Mouse (Mus musculus) 3T3-L1 (cell line): ENCODE data around the gene Gtf2i.

Source experiments
- DNase-seq: peaks from one replicate; pipeline ENCODE4 v3.0.0-alpha.2; 2015; ENCODE audit warnings: low read depth, low spot score

Gene Gtf2i

GRCm38 (mm10) chr5:134323311-134323710 is 8.8 kb upstream of the Gtf2i start:
- no peak for DNase-seq

GRCm38 (mm10) chr5:134322355-134322754 is 7.8 kb upstream of the Gtf2i start:
- DNase-seq = no peak

GRCm38 (mm10) chr5:134321699-134322098 is 7.1 kb upstream of the Gtf2i start:
- DNase-seq = no peak

- DNase-seq = peak; percentile 29
These were observed 4.3 kb upstream of the Gtf2i start for GRCm38 (mm10) chr5:134318903-134319302.

GRCm38 (mm10) chr5:134316721-134317120 is 2.2 kb upstream of the Gtf2i start:
- DNase-seq = no peak

GRCm38 (mm10) chr5:134315623-134316350 is 1.2 kb upstream of the Gtf2i start:
- peak; percentile 85 for DNase-seq

- DNase-seq = no peak
These were observed 389 bp downstream of the Gtf2i start for GRCm38 (mm10) chr5:134314068-134314674.

GRCm38 (mm10) chr5:134313451-134314067 is 1.0 kb downstream of the Gtf2i start:
- DNase-seq = peak; percentile 97

GRCm38 (mm10) chr5:134312691-134313450 is 1.7 kb downstream of the Gtf2i start:
- DNase-seq = peak; percentile 56

- no peak for DNase-seq
These were observed 2.6 kb downstream of the Gtf2i start for GRCm38 (mm10) chr5:134311894-134312411.

GRCm38 (mm10) chr5:134310201-134310600 is 4.4 kb downstream of the Gtf2i start:
- DNase-seq = no peak

- no peak for DNase-seq
These were observed 5.2 kb downstream of the Gtf2i start for GRCm38 (mm10) chr5:134309345-134309744.

GRCm38 (mm10) chr5:134304639-134305038 is 9.9 kb downstream of the Gtf2i start:
- no peak for DNase-seq

GRCm38 (mm10) chr5:134295277-134296050 is 19.1 kb downstream of the Gtf2i start:
- DNase-seq = no peak

- DNase-seq = no peak
These were observed 20.0 kb downstream of the Gtf2i start for GRCm38 (mm10) chr5:134294606-134295005.

GRCm38 (mm10) chr5:134291096-134291495 is 23.5 kb downstream of the Gtf2i start:
- no peak for DNase-seq

- DNase-seq = peak; percentile 11
These were observed 24.5 kb downstream of the Gtf2i start for GRCm38 (mm10) chr5:134289935-134290560.

GRCm38 (mm10) chr5:134288071-134288470 is 26.5 kb downstream of the Gtf2i start:
- no peak for DNase-seq

GRCm38 (mm10) chr5:134284921-134285320 is 29.6 kb downstream of the Gtf2i start:
- no peak for DNase-seq

GRCm38 (mm10) chr5:134282603-134283002 is 32.0 kb downstream of the Gtf2i start:
- DNase-seq = no peak

- DNase-seq = no peak
These were observed 32.5 kb downstream of the Gtf2i start for GRCm38 (mm10) chr5:134282076-134282475.
